Mouse (Mus musculus) yolk sac, embryonic 10.5 days (tissue): ENCODE measurements around the gene Mtmr6.
"Not testable (repeated sequence)": the region's sequence is repeated elsewhere in the genome, so short reads cannot be mapped to it uniquely, and the experiment has no call there.

Source experiments
- DNase-seq: peaks from one replicate; pipeline ENCODE4 v3.0.0-alpha.2; 2017; ENCODE audit warnings: low spot score

Mtmr6 gene

GRCm38 (mm10) chr14:60295531-60295930, 30.5 kb downstream of the Mtmr6 start:
- DNase-seq, result no peak

- DNase-seq, result no peak
Measured at GRCm38 (mm10) chr14:60300224-60300991, 35.4 kb downstream of the Mtmr6 start.

GRCm38 (mm10) chr14:60301024-60301423, 36.0 kb downstream of the Mtmr6 start:
- no peak for DNase-seq

DNA sequence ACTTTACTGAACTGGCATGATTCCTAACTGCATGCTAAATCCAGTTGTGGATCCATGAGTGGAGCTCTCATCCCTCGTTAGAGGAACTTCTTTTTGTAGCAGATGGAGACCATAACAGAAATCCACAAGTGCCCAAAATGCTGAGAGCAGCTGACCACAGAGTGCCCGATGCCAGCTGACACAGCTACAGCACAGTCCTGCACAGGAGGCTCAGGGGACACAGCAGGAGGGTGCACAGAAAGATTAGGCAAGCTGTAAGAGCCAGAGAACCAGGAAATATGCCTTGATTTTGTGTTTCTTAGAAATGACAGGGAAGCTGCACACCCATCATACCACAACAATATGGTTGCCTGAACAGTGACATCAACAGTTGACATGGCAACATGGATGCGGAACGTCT, 37.4 kb downstream of the Mtmr6 start:
- DNase-seq, result no peak

- no peak for DNase-seq
Measured at GRCm38 (mm10) chr14:60304441-60305220, 39.6 kb downstream of the Mtmr6 start.

- no peak for DNase-seq
Measured at GRCm38 (mm10) chr14:60308113-60308512, 43.1 kb downstream of the Mtmr6 start.

DNA sequence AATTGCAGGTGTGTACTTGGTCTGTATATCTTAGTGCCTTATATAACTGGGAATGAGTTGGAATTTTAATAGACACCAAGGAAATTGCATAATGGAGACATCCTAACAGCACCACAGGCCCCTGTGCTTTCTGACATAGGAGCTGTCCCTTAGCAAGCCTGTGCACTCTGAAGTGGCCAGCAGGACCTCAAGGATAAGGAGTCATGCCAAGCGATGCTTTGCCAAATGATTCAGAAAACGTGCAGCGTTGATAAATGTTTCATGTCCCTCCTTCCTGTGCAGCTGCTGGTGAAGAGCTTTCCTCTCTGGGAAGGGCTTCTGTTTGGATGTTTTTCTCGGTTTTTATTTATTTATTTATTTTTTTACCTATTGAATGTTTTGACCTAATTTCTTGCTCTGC, 45.7 kb downstream of the Mtmr6 start:
- no peak for DNase-seq

DNA sequence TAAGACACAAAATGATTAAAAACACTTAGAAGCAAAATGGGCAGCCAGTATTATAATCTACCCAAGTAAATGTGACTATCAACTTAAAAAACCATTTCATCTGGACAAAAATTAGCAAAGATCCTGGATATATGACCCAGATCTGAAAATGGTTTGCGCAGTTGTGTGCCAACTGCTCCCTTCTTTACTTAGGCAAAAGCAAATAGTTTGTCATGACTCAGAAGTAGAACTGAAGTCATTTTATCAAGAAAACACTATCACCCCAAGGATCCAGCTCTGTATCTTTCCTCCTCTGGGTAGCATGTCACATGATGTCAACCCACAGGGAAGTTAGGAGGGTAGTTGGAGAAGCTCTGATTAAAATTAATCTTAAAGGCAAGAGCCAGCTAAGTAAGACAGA, 54.2 kb downstream of the Mtmr6 start:
- no peak for DNase-seq

DNA sequence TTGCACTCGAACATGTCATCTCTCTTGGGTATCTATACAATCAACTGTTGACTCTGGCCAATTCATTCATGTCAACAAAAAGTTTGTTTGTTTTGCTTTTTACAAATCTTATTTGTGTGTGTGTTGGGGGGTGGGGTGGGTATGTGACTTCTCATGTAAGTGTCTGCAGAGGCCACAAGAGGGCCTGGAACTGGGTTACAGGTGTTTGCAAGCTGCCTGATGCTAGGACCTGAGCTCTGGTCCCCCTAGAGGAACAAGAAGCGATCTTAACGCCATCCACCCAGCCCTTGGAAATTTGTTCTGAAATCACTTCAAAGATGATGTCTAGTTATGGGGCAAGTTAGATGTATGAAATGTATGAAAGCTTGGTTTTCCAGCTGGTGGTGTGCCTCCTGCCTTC, 55.8 kb downstream of the Mtmr6 start:
- DNase-seq, result no peak

DNA sequence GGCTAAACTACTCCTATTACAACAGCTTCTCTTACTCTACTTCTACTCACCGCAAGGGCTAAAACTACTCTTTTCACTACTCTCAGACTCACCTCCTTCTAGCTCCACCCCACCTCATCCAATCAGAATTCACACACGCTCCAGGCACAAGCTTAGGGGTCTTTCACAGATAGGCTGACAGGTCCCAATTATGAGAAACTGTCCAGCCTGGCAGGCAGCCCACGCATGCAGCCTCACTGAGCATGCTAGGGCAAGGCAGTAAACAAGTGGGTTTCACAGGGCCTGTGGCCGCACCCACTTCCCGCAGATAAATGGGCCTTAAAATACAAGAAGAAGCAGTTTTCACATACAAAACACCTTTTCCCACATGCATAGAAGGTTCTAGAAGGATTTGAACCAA, 75.0 kb downstream of the Mtmr6 start:
- DNase-seq, result not testable (repeated sequence)

- DNase-seq, result no peak
Measured at GRCm38 (mm10) chr14:60340570-60340969, 75.5 kb downstream of the Mtmr6 start.

DNA sequence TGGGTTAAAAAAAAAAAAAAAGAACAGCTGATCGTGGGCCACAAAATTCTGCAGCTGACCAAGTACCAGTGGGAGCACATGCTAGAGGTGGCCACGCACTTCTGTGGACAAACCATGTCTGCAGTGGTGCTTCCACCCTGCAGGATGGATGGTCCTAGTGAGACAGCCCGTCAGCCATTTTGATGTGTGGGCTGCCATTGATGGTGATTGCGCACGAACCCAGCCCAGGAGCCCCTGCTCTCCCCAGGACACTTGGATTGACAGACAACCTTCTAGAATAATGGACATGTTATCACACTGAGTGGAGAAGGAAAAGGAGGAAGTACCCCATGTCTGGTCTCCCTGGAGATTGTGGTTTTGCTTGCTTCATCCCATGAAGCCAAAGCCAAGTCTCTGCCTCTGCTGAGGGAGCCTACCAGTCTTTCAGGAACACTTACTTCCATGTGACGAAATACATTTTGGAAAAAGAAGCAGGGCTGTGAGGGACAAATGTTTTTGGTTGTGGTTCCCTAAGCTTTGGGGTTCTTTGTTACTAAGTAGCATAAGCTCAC, 80.4 kb downstream of the Mtmr6 start:
- DNase-seq, result no peak
